ENCODE assay signal across 8 mouse cellular contexts in the genomic region with DNA sequence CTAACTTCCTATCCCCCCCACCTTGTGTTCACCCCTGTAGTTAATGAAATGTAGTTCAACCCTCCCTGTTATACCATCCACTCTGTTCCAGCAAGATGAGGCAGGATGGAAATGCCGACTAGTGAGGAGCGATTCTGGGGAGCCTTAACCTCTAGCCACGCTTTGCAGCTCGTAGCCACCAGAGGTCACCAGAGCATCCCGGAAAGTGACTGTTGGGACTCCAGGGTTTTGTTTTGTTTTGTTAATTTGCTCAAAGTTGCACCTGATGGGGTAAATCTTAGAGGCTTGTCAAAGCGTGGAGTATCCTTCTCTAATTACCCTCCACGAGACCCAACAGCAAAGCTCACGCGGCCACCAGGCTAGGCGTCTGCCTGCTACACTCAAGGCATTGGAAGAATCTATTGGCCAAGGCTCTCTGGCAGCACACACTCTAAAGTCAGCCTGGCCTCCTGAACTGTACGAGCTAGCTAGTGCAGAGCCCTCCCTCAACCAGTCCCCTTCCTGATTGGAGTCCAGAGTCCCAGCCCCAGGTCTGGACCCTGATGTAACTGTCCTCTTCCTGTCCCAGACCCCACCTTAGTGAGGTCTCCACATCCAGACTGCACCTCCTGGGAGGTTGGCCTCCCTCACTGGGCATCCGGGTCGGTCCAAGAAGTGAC. TPM values are rescaled to one million over a fixed set of nuclear protein-coding genes. Genes with fewer than 3 reads are reported as not detected.
A peak's percentile ranks its signal among the peaks of the same experiment; 100 is the strongest.
DNase-seq lines count a peak whose midpoint lies in the region; ATAC-seq and TF ChIP-seq lines count a peak whose summit lies in the region.

No protein-coding gene starts in this region.

- no peaks in the 10 kb centered on the region for H3K27me3 ChIP-seq in heart, embryonic 16.5 days (ENCODE audit: control insufficient read depth, insufficient read depth, low read length)

- peak overlapping the region; percentile 46; the same call in 1 of the 2 replicates for H3K27ac ChIP-seq in ES-E14 (ENCODE audit: insufficient read depth, low read depth, low read length, poor library complexity, severe bottlenecking)
- no peak overlapping the region for H3K27ac ChIP-seq in heart, embryonic 16.5 days (ENCODE audit: low read length)

- peaks cover 3 to 18% of the 10 kb centered on the region in 2 experiments; a peak in 1 of 4 replicates for H3K4me1 ChIP-seq in ES-E14 (ENCODE audit: control insufficient read depth in 2 of 2, insufficient read depth in 2 of 2, low read length in 2 of 2, poor library complexity in 1 of 2)
- no peaks in the 10 kb centered on the region for H3K4me1 ChIP-seq in heart, embryonic 16.5 days (ENCODE audit: control insufficient read depth, insufficient read depth, low read length)

- peaks cover 2% of the 10 kb centered on the region; the same call in 1 of the 2 replicates for H3K36me3 ChIP-seq in ES-E14 (ENCODE audit: control insufficient read depth, insufficient read depth, low read length, poor library complexity, severe bottlenecking)
- H3K36me3 ChIP-seq in heart, embryonic 16.5 days (ENCODE audit: control insufficient read depth, insufficient read depth) = peaks cover 6% of the 10 kb centered on the region

- peak; percentile 56 for DNase-seq in gastrocnemius, adult 18-20 months (ENCODE audit: low spot score)
- no peak for DNase-seq in gastrocnemius, postnatal 25 days
- DNase-seq in ES-E14 (ENCODE audit: low read depth, low spot score) = no peak
- peak; percentile 60 to 69 for DNase-seq in kidney, postnatal 25 days
- DNase-seq in thymus, postnatal 14 days = peak; percentile 49

- H3K9ac ChIP-seq in ES-E14 (ENCODE audit: insufficient read depth, low read depth, low read length, poor library complexity, severe bottlenecking) = peak overlapping the region; percentile 8
- H3K9ac ChIP-seq in heart, embryonic 16.5 days (ENCODE audit: low read length) = peak overlapping the region; percentile 8; the same call in 1 of the 2 replicates

- H3K4me2 ChIP-seq in heart, embryonic 16.5 days (ENCODE audit: low read depth, low read length) = peak overlapping the region; percentile 64

- 8% methylated on average over 13 of the region's 13 CpGs for WGBS in heart, embryonic 16.5 days

- ATAC-seq in common myeloid progenitor, adult 5-6 weeks (replicated peaks; ENCODE audit: low read depth, poor library complexity, severe bottlenecking) = peak; percentile 90
- peak; percentile 63; the same call in 1 of the 2 replicates for ATAC-seq in heart, embryonic 16.5 days (replicated peaks; ENCODE audit: extremely low read depth, insufficient read depth, low FRiP score)
- peak; percentile 91 for ATAC-seq in megakaryocyte-erythroid progenitor cell, adult 5-6 weeks (replicated peaks; ENCODE audit: low FRiP score, low TSS enrichment, poor library complexity, severe bottlenecking)

- in situ Hi-C loops in ES-E14 (cut with MboI; ENCODE audit: low sequenced_read_pairs in 2 of 2, unreplicated experiment in 2 of 2) = no loop called here

- H3K9me3 ChIP-seq in ES-E14 (ENCODE audit: control insufficient read depth, insufficient read depth, low read depth, low read length) = no peaks in the 10 kb centered on the region
- H3K9me3 ChIP-seq in heart, embryonic 16.5 days (replicated peaks; ENCODE audit: control insufficient read depth, low read length) = no peaks in the 10 kb centered on the region

- H3K4me3 ChIP-seq in ES-E14 (ENCODE audit: insufficient read depth in 1 of 2, low read depth in 1 of 2, low read length in 2 of 2, poor library complexity in 1 of 2, severe bottlenecking in 1 of 2) = peak overlapping the region; percentile 35 to 46
- peak overlapping the region; percentile 39 for H3K4me3 ChIP-seq in heart, embryonic 16.5 days (ENCODE audit: low read length)

TF ChIP-seq in ES-E14, 5 proteins besides CTCF, POLR2A, EP300 and RAD21:
- TF ChIP-seq HCFC1 (IDR thresholded peaks at IDR 0.05; ENCODE audit: borderline replicate concordance, insufficient read depth, low read length) (no peak), ZC3H11A (IDR thresholded peaks at IDR 0.05; ENCODE audit: borderline replicate concordance, low read depth, low read length) (peak; percentile 29; the same call in 1 of the 2 replicates)

RNA-seq across cellular contexts. Expression of gene Col8a2, which starts 8.6 kb away (rescaled TPM):
- 1 to 10 TPM in 1 of 2 experiments, under 1 TPM in 1; 0.89 to 1.4 TPM for total RNA-seq in gastrocnemius, adult 18-20 months (2021)
- 1 to 10 TPM in 1 of 2 experiments, under 1 TPM in 1; 0.96 to 3.9 TPM for total RNA-seq in gastrocnemius, postnatal 25 days (2021)
- total RNA-seq in ES-E14 (2012; rRNA removed) = 3.7 and 3.8 TPM in 2 replicates
- not detected in 2 replicates for total RNA-seq in common myeloid progenitor, adult 5-6 weeks (2017)
- 4.5 and 5.0 TPM in 2 replicates for polyA plus RNA-seq in heart, embryonic 16.5 days (2015; fragmentation: Nextera tagmentation; extraction: Ambion mirVana)
- total RNA-seq in megakaryocyte-erythroid progenitor cell, adult 5-6 weeks (2014; fragmentation: Nextera tagmentation) = not detected in 2 replicates
- total RNA-seq in megakaryocyte-erythroid progenitor cell, adult 5-6 weeks (2017) = not detected in 2 replicates

RNA-seq across cellular contexts. Expression of gene Trappc3, which starts 15.9 kb away (rescaled TPM):
- 10 to 100 TPM; 21.0 to 26.8 TPM for total RNA-seq in gastrocnemius, adult 18-20 months (2021)
- total RNA-seq in gastrocnemius, postnatal 25 days (2021) = 10 to 100 TPM; 18.0 to 21.0 TPM
- 54.8 and 54.9 TPM in 2 replicates for total RNA-seq in ES-E14 (2012; rRNA removed)
- 55.7 and 63.9 TPM in 2 replicates for total RNA-seq in common myeloid progenitor, adult 5-6 weeks (2017)
- 78.1 and 81.3 TPM in 2 replicates for polyA plus RNA-seq in heart, embryonic 16.5 days (2015; fragmentation: Nextera tagmentation; extraction: Ambion mirVana)
- total RNA-seq in megakaryocyte-erythroid progenitor cell, adult 5-6 weeks (2014; fragmentation: Nextera tagmentation) = 40.1 and 43.2 TPM in 2 replicates
- 55.9 and 81.1 TPM in 2 replicates for total RNA-seq in megakaryocyte-erythroid progenitor cell, adult 5-6 weeks (2017)

RNA-seq across cellular contexts. Expression of gene Map7d1, which starts 21.9 kb away (rescaled TPM):
- total RNA-seq in gastrocnemius, adult 18-20 months (2021) = 100 to 1,000 TPM; 185 to 200 TPM
- 100 to 1,000 TPM; 166 to 187 TPM for total RNA-seq in gastrocnemius, postnatal 25 days (2021)
- 20.9 and 27.1 TPM in 2 replicates for total RNA-seq in ES-E14 (2012; rRNA removed)
- total RNA-seq in common myeloid progenitor, adult 5-6 weeks (2017) = 13.0 and 32.3 TPM in 2 replicates
- 34.7 and 36.1 TPM in 2 replicates for polyA plus RNA-seq in heart, embryonic 16.5 days (2015; fragmentation: Nextera tagmentation; extraction: Ambion mirVana)
- total RNA-seq in megakaryocyte-erythroid progenitor cell, adult 5-6 weeks (2014; fragmentation: Nextera tagmentation) = 6.4 and 8.0 TPM in 2 replicates
- total RNA-seq in megakaryocyte-erythroid progenitor cell, adult 5-6 weeks (2017) = 13.2 and 14.5 TPM in 2 replicates

RNA-seq across cellular contexts. Expression of gene Adprhl2, which starts 43.5 kb away (rescaled TPM):
- total RNA-seq in gastrocnemius, adult 18-20 months (2021) = 1 to 10 TPM; 6.7 to 8.7 TPM
- total RNA-seq in gastrocnemius, postnatal 25 days (2021) = 1 to 10 TPM; 7.4 to 8.4 TPM
- total RNA-seq in ES-E14 (2012; rRNA removed) = 50.5 and 56.9 TPM in 2 replicates
- total RNA-seq in common myeloid progenitor, adult 5-6 weeks (2017) = 26.0 and 28.7 TPM in 2 replicates
- polyA plus RNA-seq in heart, embryonic 16.5 days (2015; fragmentation: Nextera tagmentation; extraction: Ambion mirVana) = 38.6 and 41.1 TPM in 2 replicates
- total RNA-seq in megakaryocyte-erythroid progenitor cell, adult 5-6 weeks (2014; fragmentation: Nextera tagmentation) = 30.8 and 33.7 TPM in 2 replicates
- total RNA-seq in megakaryocyte-erythroid progenitor cell, adult 5-6 weeks (2017) = 22.9 and 28.5 TPM in 2 replicates

RNA-seq across cellular contexts. Expression of gene Tekt2, which starts 47.5 kb away (rescaled TPM):
- total RNA-seq in gastrocnemius, adult 18-20 months (2021) = under 1 TPM; 0.62 to 0.66 TPM
- under 1 TPM; 0.31 to 0.88 TPM for total RNA-seq in gastrocnemius, postnatal 25 days (2021)
- 1.7 and 2.9 TPM in 2 replicates for total RNA-seq in ES-E14 (2012; rRNA removed)
- not detected in 2 replicates for total RNA-seq in common myeloid progenitor, adult 5-6 weeks (2017)
- polyA plus RNA-seq in heart, embryonic 16.5 days (2015; fragmentation: Nextera tagmentation; extraction: Ambion mirVana) = 2.3 and 2.7 TPM in 2 replicates
- total RNA-seq in megakaryocyte-erythroid progenitor cell, adult 5-6 weeks (2014; fragmentation: Nextera tagmentation) = not detected in 2 replicates
- total RNA-seq in megakaryocyte-erythroid progenitor cell, adult 5-6 weeks (2017) = not detected in 2 replicates

Comparison
In these comparisons a context has a peak if more than half of its experiments do, and no peak if none do; other contexts are left out.
1. DNase-seq: peak in gastrocnemius, adult 18-20 months (single experiment), kidney, postnatal 25 days (2 of 2) and thymus, postnatal 14 days (single experiment); none in gastrocnemius, postnatal 25 days (single experiment) and ES-E14 (single experiment).
2. Peak in every context shown above with its lines, with median percentiles within 50 percentile points of each other: ATAC-seq.